Mouse (Mus musculus): ENCODE measurements around the gene Mmgt1. TPM values are rescaled to one million over a fixed set of nuclear protein-coding genes. Genes with fewer than 3 reads are reported as not detected.
A peak's percentile ranks its signal among the peaks of the same experiment; 100 is the strongest.

The Mmgt1 gene
- 61.9 and 67.7 TPM in 2 replicates for total RNA-seq (2014; rRNA removed)
- 38.6 and 39.5 TPM in 2 replicates for polyA plus RNA-seq (2015; fragmentation: Nextera tagmentation; extraction: Ambion mirVana)

DNA sequence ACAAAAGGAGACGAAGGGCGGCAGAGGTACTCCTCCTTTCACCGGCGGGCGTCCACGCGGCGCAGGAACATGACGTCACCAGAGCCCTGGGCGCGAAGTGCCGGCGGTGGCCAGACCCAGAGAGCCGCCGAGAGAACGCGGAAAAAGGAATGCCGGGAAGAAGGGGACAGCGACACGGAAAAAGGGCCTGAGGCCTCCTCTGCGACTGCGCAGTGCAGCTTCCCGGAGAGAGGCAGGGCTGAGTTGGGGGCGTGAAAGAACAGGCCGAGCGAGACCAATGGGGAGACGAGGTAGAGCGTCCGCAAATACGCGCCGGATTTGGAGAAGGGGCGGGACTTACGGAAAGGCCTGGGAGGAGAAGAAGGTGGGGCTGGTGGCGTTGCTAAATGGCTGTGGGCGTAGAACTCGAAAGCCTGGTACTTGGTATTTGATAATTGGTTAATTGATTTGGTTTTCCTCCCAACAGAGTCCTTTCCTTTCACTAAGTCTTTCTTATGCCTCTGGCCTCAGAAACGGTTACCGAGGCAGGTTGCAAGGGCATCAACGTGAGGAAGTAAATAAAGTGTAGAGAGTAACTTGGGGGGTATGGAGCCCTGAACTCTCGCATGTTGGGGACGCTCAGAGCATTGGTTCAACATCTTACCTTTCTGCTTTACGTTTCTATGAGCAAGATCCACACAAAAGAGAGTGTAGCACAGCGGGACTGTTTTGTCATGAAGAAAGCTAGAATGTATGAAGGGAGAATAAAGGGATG lies at the start of gene Mmgt1:
Gene Mmgt1, minus strand, starts transcription at position 183 of the 754 bp plus-strand sequence.
- Histone ChIP-seq H3K4me3 (ENCODE audit: low read length) (peak within 1 kb of the TSS; percentile 63), H3K4me1 (ENCODE audit: insufficient read depth, low read length) (no peaks in the 10 kb centered on the region), H3K4me2 (ENCODE audit: low read depth, low read length) (peak within 1 kb of the TSS; percentile 55), H3K9me3 (ENCODE audit: low read length) (no peaks in the 10 kb centered on the region), H3K36me3 (ENCODE audit: insufficient read depth, low read length) (no peaks in the 10 kb centered on the region), H3K9ac (replicated peaks; ENCODE audit: low read length) (peak within 1 kb of the TSS; percentile 63), H3K27ac (peak within 1 kb of the TSS; percentile 84), H3K27me3 (ENCODE audit: insufficient read depth, low read length) (no peaks in the 10 kb centered on the region)
- ATAC-seq: peak; percentile 99
- 27% methylated on average over 43 of the region's 44 CpGs for WGBS
- TF ChIP-seq CTCF (IDR thresholded peaks at IDR 0.05; ENCODE audit: low read depth): 0 out of 2 replicates have a peak, but pooled peaks have one; percentile 15
- DNase-seq (ENCODE audit: low spot score): peak; percentile 95

DNA sequence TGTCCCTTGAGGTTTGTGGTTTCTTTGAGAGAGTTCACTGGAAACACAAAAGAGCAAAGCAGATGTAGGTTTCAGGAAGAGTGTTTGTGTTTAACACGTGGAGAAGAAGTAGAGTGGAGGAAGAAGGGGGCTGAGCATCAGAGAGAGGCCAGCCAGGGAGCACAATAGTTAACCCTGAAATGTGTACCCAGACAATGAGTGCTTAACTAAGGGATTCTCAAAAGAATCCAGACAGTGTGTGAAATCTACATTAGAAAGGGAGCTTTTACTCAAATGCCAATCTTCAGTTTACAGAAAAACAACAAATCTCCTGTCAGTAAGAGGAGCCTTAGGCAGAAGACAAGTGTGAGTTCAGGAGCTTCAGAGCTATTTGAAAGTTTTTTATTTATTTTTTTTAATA lies 42.2 kb upstream of the Mmgt1 start:
- Histone ChIP-seq H3K9ac (replicated peaks; ENCODE audit: low read length) (no peak overlapping the region), H3K4me1 (ENCODE audit: insufficient read depth, low read length) (no peaks in the 10 kb centered on the region), H3K27me3 (ENCODE audit: insufficient read depth, low read length) (no peaks in the 10 kb centered on the region), H3K4me2 (ENCODE audit: low read depth, low read length) (no peak overlapping the region), H3K4me3 (ENCODE audit: low read length) (no peak overlapping the region), H3K36me3 (ENCODE audit: insufficient read depth, low read length) (no peaks in the 10 kb centered on the region), H3K9me3 (ENCODE audit: low read length) (no peaks in the 10 kb centered on the region), H3K27ac (no peak overlapping the region)
- no peak for ATAC-seq
- WGBS: 9% methylated on average over 1 of the region's 1 CpGs
- TF ChIP-seq CTCF (IDR thresholded peaks at IDR 0.05; ENCODE audit: low read depth): no peak
- no peak for DNase-seq (ENCODE audit: low spot score)

DNA sequence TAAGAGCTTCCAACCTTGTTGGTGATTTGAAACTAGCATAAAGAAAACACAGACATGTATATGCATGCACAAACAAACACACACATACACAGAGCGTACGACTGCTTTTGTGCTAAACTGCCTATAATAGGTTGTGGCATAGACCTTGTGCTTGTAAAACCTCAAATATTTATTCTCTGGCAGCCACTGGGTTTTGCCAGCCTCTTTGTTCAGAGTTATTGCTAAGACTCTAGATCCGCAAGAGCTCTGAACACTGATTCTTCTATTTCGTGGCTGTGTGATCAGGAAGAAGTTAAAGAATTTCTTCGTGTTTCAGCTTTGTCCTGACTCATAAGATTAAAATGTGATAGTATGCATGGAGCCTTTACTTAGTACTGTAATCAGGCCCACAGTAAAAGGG lies 38.3 kb upstream of the Mmgt1 start:
- Histone ChIP-seq H3K27me3 (ENCODE audit: insufficient read depth, low read length) (no peaks in the 10 kb centered on the region), H3K36me3 (ENCODE audit: insufficient read depth, low read length) (no peaks in the 10 kb centered on the region), H3K4me2 (ENCODE audit: low read depth, low read length) (no peak overlapping the region), H3K9ac (replicated peaks; ENCODE audit: low read length) (no peak overlapping the region), H3K4me1 (ENCODE audit: insufficient read depth, low read length) (no peaks in the 10 kb centered on the region), H3K9me3 (ENCODE audit: low read length) (no peaks in the 10 kb centered on the region), H3K4me3 (ENCODE audit: low read length) (no peak overlapping the region), H3K27ac (no peak overlapping the region)
- ATAC-seq (no peak), DNase-seq (ENCODE audit: low spot score) (no peak)
- 90% methylated on average over 5 of the region's 5 CpGs for WGBS
- TF ChIP-seq CTCF (IDR thresholded peaks at IDR 0.05; ENCODE audit: low read depth): no peak

DNA sequence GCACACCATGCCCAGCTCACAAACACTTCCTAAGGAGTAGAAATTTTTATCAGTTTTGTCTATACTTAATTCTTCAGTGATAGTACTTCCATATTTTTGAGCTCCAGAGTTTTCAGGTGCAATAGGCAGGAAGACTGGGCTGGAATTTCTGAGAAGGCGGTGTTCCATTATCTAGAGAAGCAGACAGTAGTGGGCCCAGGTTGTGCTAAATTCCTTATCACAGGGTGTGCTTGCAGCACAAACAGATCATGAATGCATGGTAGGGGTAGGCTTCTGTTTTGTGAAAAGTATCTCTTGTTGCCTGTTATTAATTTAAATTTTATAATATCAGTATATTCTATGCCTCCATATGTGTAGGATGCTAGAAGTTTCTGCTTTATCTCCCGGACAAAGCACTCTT lies 17.4 kb upstream of the Mmgt1 start:
- H3K9ac ChIP-seq (replicated peaks; ENCODE audit: low read length): no peak overlapping the region
- H3K4me3 ChIP-seq (ENCODE audit: low read length): no peak overlapping the region
- DNase-seq (ENCODE audit: low spot score) (no peak), ATAC-seq (no peak)
- WGBS: 89% methylated on average over 2 of the region's 2 CpGs
- no peak for TF ChIP-seq CTCF (IDR thresholded peaks at IDR 0.05; ENCODE audit: low read depth)
- H3K9me3 ChIP-seq (ENCODE audit: low read length): no peaks in the 10 kb centered on the region
- H3K4me1 ChIP-seq (ENCODE audit: insufficient read depth, low read length): no peaks in the 10 kb centered on the region
- H3K27ac ChIP-seq: no peak overlapping the region
- no peaks in the 10 kb centered on the region for H3K36me3 ChIP-seq (ENCODE audit: insufficient read depth, low read length)
- H3K4me2 ChIP-seq (ENCODE audit: low read depth, low read length): no peak overlapping the region
- no peaks in the 10 kb centered on the region for H3K27me3 ChIP-seq (ENCODE audit: insufficient read depth, low read length)

DNA sequence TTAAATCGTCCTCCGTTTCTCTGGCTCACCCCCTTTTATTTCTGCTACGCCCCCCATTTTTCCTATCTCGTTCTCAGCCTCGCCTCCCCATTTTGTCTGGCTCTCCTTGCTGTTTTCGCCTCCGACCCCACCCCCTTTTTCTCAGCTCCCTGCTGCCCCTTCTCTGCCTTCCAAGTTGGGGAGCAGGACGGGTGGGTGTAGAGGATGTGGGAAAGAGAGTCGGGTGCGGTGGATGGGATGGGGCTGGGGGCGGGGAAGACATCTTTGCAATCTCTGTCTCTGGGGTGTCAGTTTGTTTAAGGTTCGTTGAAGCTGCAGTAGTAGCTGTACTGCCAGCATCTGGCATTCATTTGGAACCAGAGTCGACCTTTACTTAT lies 12.4 kb upstream of the Mmgt1 start:
- 0 out of 2 replicates have a peak, but pooled peaks have one; percentile 33 for ATAC-seq
- DNase-seq (ENCODE audit: low spot score): no peak
- Histone ChIP-seq H3K4me2 (ENCODE audit: low read depth, low read length) (peak overlapping the region; percentile 55), H3K27me3 (ENCODE audit: insufficient read depth, low read length) (no peaks in the 10 kb centered on the region), H3K27ac (peak overlapping the region; percentile 85), H3K9me3 (ENCODE audit: low read length) (no peaks in the 10 kb centered on the region), H3K36me3 (ENCODE audit: insufficient read depth, low read length) (no peaks in the 10 kb centered on the region), H3K4me3 (ENCODE audit: low read length) (peak overlapping the region; percentile 58), H3K4me1 (ENCODE audit: insufficient read depth, low read length) (no peaks in the 10 kb centered on the region), H3K9ac (replicated peaks; ENCODE audit: low read length) (peak overlapping the region; percentile 67)
- 25% methylated on average over 13 of the region's 13 CpGs for WGBS
- TF ChIP-seq CTCF (IDR thresholded peaks at IDR 0.05; ENCODE audit: low read depth): no peak

DNA sequence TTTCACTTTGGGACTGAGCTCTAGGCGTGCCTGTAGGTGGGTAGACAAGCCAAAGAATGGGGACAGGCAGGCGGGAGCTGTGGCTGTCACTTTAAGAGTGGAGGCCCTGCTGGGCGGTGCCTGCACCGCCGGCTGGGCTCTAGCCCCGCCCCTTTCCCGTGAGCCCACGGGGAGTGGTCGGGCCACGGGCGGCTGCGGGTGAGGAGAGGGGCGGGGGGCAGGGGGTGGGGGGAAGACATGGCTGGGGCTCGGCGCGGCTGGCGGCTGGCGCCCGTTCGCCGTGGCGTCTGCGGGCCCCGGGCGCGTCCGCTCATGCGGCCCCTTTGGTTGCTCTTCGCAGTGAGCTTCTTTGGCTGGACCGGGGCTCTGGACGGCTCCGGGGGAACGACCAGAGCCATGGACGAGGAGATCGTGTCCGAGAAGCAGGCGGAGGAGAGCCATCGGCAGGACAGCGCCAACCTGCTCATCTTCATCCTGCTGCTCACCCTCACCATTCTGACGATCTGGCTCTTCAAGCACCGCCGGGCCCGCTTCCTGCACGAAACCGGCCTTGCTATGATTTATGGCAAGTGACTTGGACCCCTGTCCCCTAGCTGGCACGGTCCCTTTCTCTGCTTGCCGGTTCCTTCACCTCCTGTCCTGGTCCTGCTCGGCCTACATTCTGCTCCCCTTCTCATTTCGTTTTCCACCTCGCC lies 11.9 kb upstream of the Mmgt1 start, which contains the start of gene Slc9a6:
Gene Slc9a6, plus strand, starts transcription at position 135 of the 695 bp plus-strand sequence.
- peak; percentile 97 for ATAC-seq
- Histone ChIP-seq H3K27me3 (ENCODE audit: insufficient read depth, low read length) (no peaks in the 10 kb centered on the region), H3K27ac (peak within 1 kb of the TSS; percentile 85), H3K4me1 (ENCODE audit: insufficient read depth, low read length) (no peaks in the 10 kb centered on the region), H3K9ac (replicated peaks; ENCODE audit: low read length) (peak within 1 kb of the TSS; percentile 67), H3K9me3 (ENCODE audit: low read length) (no peaks in the 10 kb centered on the region), H3K4me2 (ENCODE audit: low read depth, low read length) (peak within 1 kb of the TSS; percentile 55), H3K4me3 (ENCODE audit: low read length) (peak within 1 kb of the TSS; percentile 58), H3K36me3 (ENCODE audit: insufficient read depth, low read length) (no peaks in the 10 kb centered on the region)
- 27% methylated on average over 36 of the region's 50 CpGs for WGBS
- DNase-seq (ENCODE audit: low spot score): peak; percentile 89
- TF ChIP-seq CTCF (IDR thresholded peaks at IDR 0.05; ENCODE audit: low read depth): no peak
